Mouse (Mus musculus) bone marrow macrophage, adult 2 months (primary cell): Measurements from ENCODE around the gene Pbx2. TPM values are rescaled to one million over a fixed set of nuclear protein-coding genes. Genes with fewer than 3 reads are reported as not detected.
A peak's percentile ranks its signal among the peaks of the same experiment; 100 is the strongest.

ENCODE experiments used
- H3K27ac ChIP-seq: 2 replicates; pipeline ENCODE4 v1.5.1; 2012; ENCODE audit warnings: low read depth, low read length; ENCODE audit not compliant: insufficient read depth
- H3K4me1 ChIP-seq: 2 replicates; pipeline ENCODE4 v1.6.1; 2012; ENCODE audit warnings: low read length; ENCODE audit not compliant: control insufficient read depth, insufficient read depth
- H3K4me3 ChIP-seq: 2 replicates; pipeline ENCODE4 v1.5.1; 2012; ENCODE audit warnings: mild to moderate bottlenecking, low read length, moderate library complexity; ENCODE audit not compliant: insufficient read depth
- CTCF ChIP-seq: IDR thresholded peaks from 2 replicates; pipeline ENCODE4 v1.5.1; 2012; ENCODE audit warnings: low read depth, mild to moderate bottlenecking, low read length, moderate library complexity
- POLR2A ChIP-seq: IDR thresholded peaks from 2 replicates; pipeline ENCODE4 v1.6.1; 2012; ENCODE audit warnings: mild to moderate bottlenecking, low read depth, low read length, borderline replicate concordance
- polyA plus RNA-seq: library from polyadenylated mRNA; stranded (reverse); fragments of >200 nt; gene quantifications from 2 replicates; pipeline ENCODE4 v1.2.4, GENCODE M21; 2012; ENCODE audit not compliant: missing spikeins, insufficient read depth, insufficient read length

Gene Pbx2
- polyA plus RNA-seq, 1 experiment = 85.9 TPM

- no peak for TF ChIP-seq CTCF
- no peak; the same call in 1 of the 2 replicates for TF ChIP-seq POLR2A
- peak overlapping the region; percentile 96 for H3K27ac ChIP-seq
- peak overlapping the region; percentile 69 for H3K4me3 ChIP-seq
- H3K4me1 ChIP-seq = peaks cover 22% of the 10 kb centered on the region
These were observed 36.3 kb downstream of the Pbx2 start for GRCm38 (mm10) chr17:34627093-34627942.

- TF ChIP-seq CTCF (no peak), POLR2A (no peak)
- Histone ChIP-seq H3K4me1 (peaks cover 22% of the 10 kb centered on the region), H3K27ac (peak within 1 kb of the TSS; percentile 96), H3K4me3 (peak within 1 kb of the TSS; percentile 69)
These were observed 37.0 kb downstream of the Pbx2 start, which contains the start of gene Ppt2 for GRCm38 (mm10) chr17:34627943-34628643. Gene Ppt2 (minus strand): TSS chr17:34628510.

GRCm38 (mm10) chr17:34628644-34628967 lies 37.5 kb downstream of the Pbx2 start:
- TF ChIP-seq POLR2A (no peak), CTCF (no peak)
- peak overlapping the region; percentile 96 for H3K27ac ChIP-seq
- H3K4me3 ChIP-seq = peak overlapping the region; percentile 69
- peaks cover 28% of the 10 kb centered on the region for H3K4me1 ChIP-seq

GRCm38 (mm10) chr17:34629221-34629751 lies 38.2 kb downstream of the Pbx2 start, which contains the start of gene Prrt1:
Gene Prrt1 (plus strand): TSS chr17:34629533.
- peak within 1 kb of the TSS; percentile 69 for H3K4me3 ChIP-seq
- TF ChIP-seq CTCF = no peak
- no peak for TF ChIP-seq POLR2A
- H3K4me1 ChIP-seq = peaks cover 34% of the 10 kb centered on the region
- peak within 1 kb of the TSS; percentile 96 for H3K27ac ChIP-seq

GRCm38 (mm10) chr17:34629796-34630603 lies 38.9 kb downstream of the Pbx2 start:
- no peak for TF ChIP-seq POLR2A
- TF ChIP-seq CTCF = no peak
- no peak overlapping the region for H3K4me3 ChIP-seq
- H3K4me1 ChIP-seq = peaks cover 38% of the 10 kb centered on the region
- no peak overlapping the region for H3K27ac ChIP-seq

- Histone ChIP-seq H3K4me1 (peaks cover 47% of the 10 kb centered on the region), H3K4me3 (no peak overlapping the region), H3K27ac (no peak overlapping the region)
- TF ChIP-seq POLR2A (no peak), CTCF (no peak)
These were observed 39.8 kb downstream of the Pbx2 start for GRCm38 (mm10) chr17:34630761-34631301.

- H3K4me1 ChIP-seq = peaks cover 51% of the 10 kb centered on the region
- H3K27ac ChIP-seq = peak overlapping the region; percentile 99; the same call in 1 of the 2 replicates
These were observed 40.6 kb downstream of the Pbx2 start for GRCm38 (mm10) chr17:34631647-34632046.

GRCm38 (mm10) chr17:34632261-34632691 lies 41.2 kb downstream of the Pbx2 start:
- H3K4me1 ChIP-seq = peaks cover 53% of the 10 kb centered on the region
- TF ChIP-seq POLR2A (no peak), CTCF (no peak)
- peak overlapping the region; percentile 99 for H3K27ac ChIP-seq
- peak overlapping the region; percentile 77 for H3K4me3 ChIP-seq

More at GRCm38 (mm10) chr17:34631647-34632046, 40.6 kb downstream of the Pbx2 start:
- no peak for TF ChIP-seq POLR2A
- TF ChIP-seq CTCF = no peak
- peak overlapping the region; percentile 77 for H3K4me3 ChIP-seq

GRCm38 (mm10) chr17:34635671-34636070 lies 44.6 kb downstream of the Pbx2 start:
- Histone ChIP-seq H3K27ac (no peak overlapping the region), H3K4me1 (peaks cover 72% of the 10 kb centered on the region), H3K4me3 (no peak overlapping the region)
- TF ChIP-seq CTCF (no peak), POLR2A (no peak)
